Mouse (Mus musculus) cerebellum, postnatal 14 days (tissue): ENCODE data around the gene Tas2r110.

ENCODE experiments used
- DNase-seq, 2 experiments: peaks; one replicate each; pipeline ENCODE4 v3.0.0; 2021; ENCODE audit warnings: mixed read lengths in 2 of 2

Gene Tas2r110

DNA sequence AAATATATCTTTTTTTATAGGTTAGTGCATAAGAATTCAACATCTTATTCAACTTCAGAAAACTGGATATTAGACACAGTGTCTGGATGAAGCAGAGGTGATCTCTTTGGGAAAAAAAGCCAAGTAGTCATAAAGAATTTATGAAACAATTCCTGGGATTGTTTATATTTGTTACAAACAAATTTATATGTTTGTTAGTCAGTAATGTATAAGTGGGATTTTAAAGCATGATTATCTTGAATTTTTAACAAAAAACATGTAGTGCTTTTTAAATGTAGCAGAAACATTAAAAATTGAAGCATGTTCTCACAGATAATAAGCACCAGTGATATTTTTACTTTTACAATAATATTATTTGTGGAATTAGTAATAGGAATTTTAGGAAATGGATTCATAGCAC lies at the start of gene Tas2r110:
Tas2r110 (plus strand) TSS at position 301 of the 400 bp plus-strand sequence.
- DNase-seq, result no peak

DNA sequence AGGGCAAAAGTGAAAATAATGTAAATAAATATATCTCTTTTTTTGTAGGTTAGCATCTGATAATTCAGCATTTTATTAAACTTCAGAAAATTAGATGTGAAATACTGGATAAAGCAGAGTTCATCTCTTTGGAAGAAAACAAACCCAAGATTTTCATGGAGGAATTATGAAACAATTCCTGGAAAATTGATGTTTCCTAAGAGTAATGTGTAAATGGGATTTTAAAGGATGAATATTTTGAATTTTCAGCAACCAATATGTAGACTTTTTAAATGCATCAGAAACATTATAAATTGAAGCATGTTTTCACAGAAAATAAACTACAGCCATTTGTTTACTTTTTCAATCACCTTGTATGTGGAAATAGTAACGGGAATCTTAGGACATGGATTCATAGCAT lies 21.0 kb upstream of the Tas2r110 start, which contains the start of gene Tas2r123:
Tas2r123 (plus strand) TSS at position 301 of the 400 bp plus-strand sequence.
- no peak for DNase-seq

DNA sequence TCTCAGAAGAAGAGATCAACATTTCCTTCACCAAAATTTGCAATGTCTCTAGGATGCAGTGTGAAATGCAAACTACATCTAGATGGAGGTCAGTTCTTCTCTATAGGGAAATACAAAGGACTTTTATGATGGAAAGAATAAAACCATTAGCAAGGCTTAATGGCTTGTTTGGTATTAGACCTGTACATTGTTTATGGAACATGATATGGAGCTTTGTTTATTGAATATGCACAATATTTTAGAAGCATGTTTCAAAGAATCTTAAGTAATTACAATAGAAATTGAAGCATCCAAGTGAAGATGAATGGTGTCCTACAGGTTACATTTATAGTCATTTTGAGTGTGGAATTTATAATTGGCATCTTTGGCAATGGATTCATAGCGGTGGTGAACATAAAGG lies 12.7 kb upstream of the Tas2r110 start, which contains the start of gene Tas2r116:
Tas2r116 (plus strand) TSS at position 301 of the 400 bp plus-strand sequence.
- DNase-seq, result no peak

DNA sequence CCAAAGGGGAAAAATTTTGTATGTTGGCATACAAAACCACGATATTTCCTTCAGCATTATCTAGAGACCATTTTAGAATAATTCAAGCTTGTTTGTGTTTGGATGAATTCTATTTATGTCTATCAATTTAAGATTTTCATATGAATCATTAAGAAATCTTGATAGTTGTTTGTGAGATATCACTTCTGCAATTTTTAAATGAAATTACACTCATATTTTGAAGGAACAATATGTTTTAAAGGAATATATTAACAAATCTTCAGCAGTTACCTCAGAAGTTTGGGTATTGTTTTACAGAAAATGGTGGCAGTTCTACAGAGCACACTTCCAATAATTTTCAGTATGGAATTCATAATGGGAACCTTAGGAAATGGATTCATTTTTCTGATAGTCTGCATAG lies 24.9 kb downstream of the Tas2r110 start, which contains the start of gene Tas2r113:
Tas2r113 (plus strand) TSS at position 301 of the 400 bp plus-strand sequence.
- no peak for DNase-seq

DNA sequence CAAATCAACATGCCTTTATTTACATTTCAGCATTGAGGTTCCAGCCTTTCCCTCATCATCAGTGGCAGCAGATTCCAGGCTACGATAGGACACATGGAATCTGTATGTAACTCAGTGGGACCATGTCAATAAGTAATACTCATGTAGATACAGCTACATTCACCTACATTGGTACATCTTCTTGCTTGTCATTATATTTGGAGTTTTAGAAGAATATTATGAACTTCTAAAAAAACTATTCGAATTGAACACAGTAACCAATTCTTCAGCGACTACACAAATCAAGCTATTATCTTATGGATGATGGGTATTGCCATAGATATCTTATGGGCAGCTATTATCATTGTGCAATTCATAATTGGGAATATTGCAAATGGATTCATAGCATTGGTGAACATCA lies 41.5 kb downstream of the Tas2r110 start, which contains the start of gene Tas2r125:
Tas2r125 (plus strand) TSS at position 301 of the 400 bp plus-strand sequence.
- DNase-seq, result no peak
